Mouse (Mus musculus) ES-E14 (cell line): ENCODE measurements around the gene 4933417A18Rik.

Experiments
- CHD2 ChIP-seq: IDR thresholded peaks from 2 replicates; pipeline ENCODE4 v1.6.1; 2014; ENCODE audit warnings: mild to moderate bottlenecking, low read depth, low read length, inconsistent platforms
- MAFK ChIP-seq: IDR thresholded peaks from 2 replicates; pipeline ENCODE4 v1.6.1; 2014; ENCODE audit warnings: mild to moderate bottlenecking, low read depth, low read length, inconsistent platforms; ENCODE audit not compliant: insufficient read depth
- ZC3H11A ChIP-seq: IDR thresholded peaks from 2 replicates; pipeline ENCODE4 v1.6.1; 2012; ENCODE audit warnings: low read depth, mild to moderate bottlenecking, inconsistent platforms, low read length, borderline replicate concordance

GRCm38 (mm10) chr13:34991581-34992273 is 67.5 kb downstream of the 4933417A18Rik start:
- TF ChIP-seq MAFK: no peak
- TF ChIP-seq ZC3H11A: no peak
- no peak for TF ChIP-seq CHD2
